Mouse (Mus musculus) left cerebral cortex, postnatal 25 days (tissue): ENCODE results near the gene Mapk11. TPM values are rescaled to one million over a fixed set of nuclear protein-coding genes. Genes with fewer than 3 reads are reported as not detected.

Experiments
- DNase-seq, 2 experiments: peaks; one replicate each; pipeline ENCODE4 v3.0.0; 2022; ENCODE audit warnings: low spot score in 2 of 2, mixed read lengths in 1 of 2
- intact Hi-C: fragments of 180-260 bp; cut with DNase I; formaldehyde crosslinking; loops from one replicate; pipeline ENCODE4 v1.15.1; 2025
- total RNA-seq, 2 experiments: library from RNA; stranded (reverse); gene quantifications; 2 replicates each; pipeline ENCODE4 v1.2.3; 2021

The Mapk11 gene
- 10 to 100 TPM; 47.1 to 51.1 TPM for total RNA-seq

DNA sequence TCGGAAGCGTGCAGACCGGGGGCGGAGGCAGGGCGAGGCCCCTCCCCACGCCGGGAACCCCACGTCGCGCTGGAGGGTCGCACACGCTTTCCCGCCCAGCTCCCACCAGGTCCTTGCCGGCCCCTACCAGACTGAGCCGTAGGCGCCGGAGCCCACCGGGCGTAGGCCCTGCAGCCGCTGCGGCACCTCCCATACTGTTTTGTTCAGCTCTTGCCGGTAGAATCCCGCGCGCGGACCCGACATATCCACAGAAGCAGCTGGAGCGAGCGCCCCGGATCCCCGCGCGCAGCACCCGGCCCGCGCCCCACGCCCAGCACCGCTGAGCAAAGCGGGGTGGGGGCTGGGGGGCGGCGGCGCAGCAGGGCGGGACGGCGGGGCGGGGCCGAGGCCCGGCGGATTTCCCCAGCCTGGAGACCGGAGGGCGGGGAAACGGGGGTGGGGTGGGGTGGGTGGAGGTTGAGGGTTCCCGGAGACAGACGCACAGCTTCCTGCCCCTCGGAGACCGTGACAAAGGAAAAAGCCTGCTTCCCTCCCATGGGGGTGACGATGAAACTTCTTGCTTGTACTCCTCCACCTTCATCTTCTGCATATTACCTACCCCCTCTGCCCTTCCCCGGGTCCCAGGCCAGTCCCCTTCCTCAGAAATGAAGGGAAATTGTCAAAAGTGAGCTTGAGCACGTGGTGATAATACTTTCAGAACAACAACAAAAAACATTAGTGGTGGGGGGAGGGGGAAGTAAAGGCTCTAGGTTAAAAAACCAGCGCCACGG, at the start of gene Mapk11:
Gene Mapk11 (minus strand): TSS at position 358 of the 770 bp plus-strand sequence.
- intact Hi-C loops: no loop called here
- peak in 1 of 2 experiments; percentile 53 for DNase-seq

DNA sequence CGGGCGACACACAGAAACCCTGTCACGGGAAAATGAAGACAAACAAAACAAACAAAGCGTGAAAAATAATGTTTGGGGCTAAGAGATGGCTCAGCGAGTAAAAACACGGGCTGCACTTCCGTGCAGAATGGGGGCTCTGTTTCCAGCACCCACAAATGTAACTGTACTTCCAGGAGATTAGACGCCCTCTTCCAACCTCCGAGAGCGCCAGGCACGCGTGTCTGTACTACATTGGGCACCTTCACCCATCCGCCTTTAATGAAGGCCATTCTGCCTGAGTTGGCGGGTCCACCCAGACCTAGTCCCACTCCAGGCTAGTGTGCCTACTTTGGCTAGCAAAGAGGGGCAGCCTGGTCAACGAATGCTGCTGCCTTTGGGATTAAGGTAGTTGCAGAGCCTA, 47.6 kb upstream of the Mapk11 start:
- intact Hi-C loops: loop anchor here (2.0 to 5.0 kb wide), 2 partner anchors 14 to 40 kb away; partner anchors contain the start of gene Ppp6r2
- no peak for DNase-seq

DNA sequence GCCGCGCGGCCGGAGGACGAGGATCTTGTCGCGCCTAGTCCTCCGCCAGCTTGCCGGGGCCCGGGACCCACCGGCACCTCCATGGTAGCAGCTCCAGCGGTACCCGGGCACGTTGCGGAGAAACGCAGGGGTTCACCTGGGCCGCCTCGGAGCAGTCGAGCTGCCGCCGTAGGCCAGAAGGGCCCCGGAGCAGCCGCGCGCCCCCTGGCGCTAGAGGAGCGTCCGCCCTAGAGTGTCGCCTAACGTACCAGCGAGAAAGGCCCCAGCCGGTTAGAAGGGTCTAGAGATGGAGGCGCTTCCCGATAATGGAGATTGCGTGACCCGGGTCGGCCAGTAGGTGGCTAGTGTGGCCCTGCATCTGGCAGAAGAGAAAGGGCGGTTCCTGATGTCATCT, 46.9 kb upstream of the Mapk11 start, which contains the start of gene Dennd6b:
Gene Dennd6b (minus strand): TSS at position 184 of the 394 bp plus-strand sequence.
- intact Hi-C loops: loop anchor here (2.0 to 5.0 kb wide), 2 partner anchors 14 to 39 kb away; partner anchors contain the start of gene Ppp6r2
- peak; percentile 96 to 98 for DNase-seq

DNA sequence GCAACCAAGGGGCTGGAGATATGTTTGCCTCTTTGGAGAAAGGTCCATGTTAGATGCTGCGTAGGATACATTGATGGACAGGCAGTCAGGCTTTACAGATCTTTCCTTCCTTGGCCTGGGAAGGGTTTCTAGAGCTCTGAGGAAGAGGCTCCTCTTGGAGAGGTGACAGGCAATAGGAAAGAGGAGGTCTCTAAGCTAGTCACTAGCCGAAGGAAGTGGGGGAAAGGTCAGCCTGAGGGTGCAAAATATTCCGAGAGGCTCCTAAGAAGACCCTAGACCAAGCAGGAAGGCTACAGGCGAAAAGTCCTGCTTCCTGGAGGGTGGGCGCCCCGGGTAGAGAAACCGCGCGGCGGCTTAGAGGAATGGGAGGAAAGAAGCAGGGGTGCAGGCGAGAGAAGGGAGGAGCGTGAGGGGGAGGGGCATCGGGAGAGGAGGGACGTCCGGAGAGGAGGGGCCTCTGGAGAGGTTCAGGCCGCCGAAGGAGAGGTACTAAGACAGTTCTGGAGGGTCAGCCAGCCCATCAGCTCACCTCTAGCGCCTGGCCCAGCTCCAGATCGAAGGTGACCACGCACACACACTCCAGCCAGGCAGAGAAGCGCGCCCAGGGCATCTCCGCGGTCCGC, 46.4 kb upstream of the Mapk11 start:
- DNase-seq: peak; percentile 84 to 91
- intact Hi-C loops: loop anchor here (2.0 to 5.0 kb wide), 2 partner anchors 15 to 38 kb away; partner anchors contain the start of gene Ppp6r2

GRCm38 (mm10) chr15:89195261-89195681, 45.8 kb upstream of the Mapk11 start:
- DNase-seq: no peak
- intact Hi-C loops: loop anchor here (5.0 kb wide), 1 partner anchor 38 kb away; no protein-coding TSS in a partner anchor

- intact Hi-C loops: no loop called here
Measured at GRCm38 (mm10) chr15:89184937-89185227, 35.5 kb upstream of the Mapk11 start.

GRCm38 (mm10) chr15:89184141-89184936, 34.9 kb upstream of the Mapk11 start:
- DNase-seq: peak in 1 of 2 experiments; percentile 29
- intact Hi-C loops: no loop called here

More at GRCm38 (mm10) chr15:89184937-89185227, 35.5 kb upstream of the Mapk11 start:
- DNase-seq: no peak

GRCm38 (mm10) chr15:89182842-89183241, 33.4 kb upstream of the Mapk11 start:
- peak in 1 of 2 experiments; percentile 34 for DNase-seq
- intact Hi-C loops: no loop called here

- peak in 1 of 2 experiments; percentile 28 for DNase-seq
- intact Hi-C loops: no loop called here
Measured at GRCm38 (mm10) chr15:89182328-89182741, 32.9 kb upstream of the Mapk11 start.

DNA sequence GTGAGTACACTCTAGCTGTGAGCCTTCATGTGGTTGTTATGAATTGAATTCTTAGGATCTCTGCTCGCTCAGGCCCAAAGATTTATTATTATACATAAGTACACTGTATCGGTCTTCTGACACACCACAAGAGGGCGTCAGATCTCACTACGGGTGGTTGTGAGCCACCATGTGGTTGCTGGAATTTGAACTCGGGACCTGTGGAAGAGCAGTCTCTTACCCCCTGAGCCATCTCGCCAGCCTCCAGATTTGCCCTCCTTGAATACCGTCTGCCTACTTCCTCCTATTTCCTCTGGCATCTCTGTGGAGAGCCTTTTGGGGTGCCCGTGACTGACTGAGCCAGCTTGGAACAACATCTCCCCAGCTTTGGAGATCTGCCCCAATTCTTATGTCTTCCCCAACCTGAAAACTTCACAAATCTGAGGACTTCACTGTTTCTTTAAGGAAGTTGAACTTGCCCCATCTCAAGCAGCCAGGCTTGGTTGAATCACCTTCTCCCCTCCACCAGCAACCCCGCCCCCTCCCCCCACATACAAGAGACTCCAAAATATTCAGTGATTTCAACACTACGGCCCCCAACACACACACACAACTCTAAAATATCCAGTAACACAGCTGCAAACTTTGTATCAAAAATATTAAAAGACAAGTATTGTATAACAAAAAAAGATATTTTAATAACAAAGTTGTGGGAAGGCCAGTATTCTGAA, 32.3 kb upstream of the Mapk11 start:
- no peak for DNase-seq
- intact Hi-C loops: no loop called here

GRCm38 (mm10) chr15:89180571-89181229, 31.3 kb upstream of the Mapk11 start, which contains the start of gene Plxnb2:
Gene Plxnb2, minus strand, starts transcription at chr15:89180788.
- DNase-seq: peak; percentile 78 to 82
- intact Hi-C loops: no loop called here

GRCm38 (mm10) chr15:89180081-89180541, 30.7 kb upstream of the Mapk11 start:
- DNase-seq: peak; percentile 16 to 49
- intact Hi-C loops: no loop called here

- intact Hi-C loops: no loop called here
- no peak for DNase-seq
Measured at GRCm38 (mm10) chr15:89179630-89179964, 30.2 kb upstream of the Mapk11 start.

DNA sequence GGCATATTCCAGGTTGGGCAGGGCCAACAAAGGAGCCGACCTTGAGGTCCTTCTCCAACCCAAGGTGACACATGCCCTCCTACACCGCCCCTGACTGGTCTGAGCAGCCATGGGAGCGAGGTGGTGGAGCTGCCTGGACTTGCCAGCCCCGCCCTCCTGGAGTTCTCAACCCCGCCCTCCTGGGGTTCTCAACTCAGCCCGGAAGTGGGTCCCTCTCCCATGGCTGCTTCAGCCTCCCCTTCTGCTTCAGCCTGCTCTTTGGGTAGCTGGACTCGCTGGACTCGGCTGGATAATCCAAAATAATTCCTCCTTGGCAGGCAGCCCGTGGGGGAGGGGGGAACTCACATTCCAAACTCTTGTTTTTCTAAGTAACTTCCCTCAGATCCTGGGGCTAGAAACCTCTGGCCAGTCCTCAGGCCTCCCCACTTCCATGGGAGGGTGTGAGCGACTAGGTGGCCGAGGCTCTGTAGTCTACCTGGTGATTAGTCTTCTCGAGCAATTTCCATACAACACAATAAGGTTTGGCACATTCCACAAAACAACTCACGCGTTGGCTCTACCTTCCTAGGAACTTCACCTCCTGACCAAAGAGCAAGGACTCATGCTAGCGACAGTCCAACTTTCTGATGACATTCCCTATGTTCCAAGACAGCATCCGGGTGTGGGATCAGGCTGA, 29.7 kb upstream of the Mapk11 start:
- peak in 1 of 2 experiments; percentile 31 for DNase-seq
- intact Hi-C loops: no loop called here

DNA sequence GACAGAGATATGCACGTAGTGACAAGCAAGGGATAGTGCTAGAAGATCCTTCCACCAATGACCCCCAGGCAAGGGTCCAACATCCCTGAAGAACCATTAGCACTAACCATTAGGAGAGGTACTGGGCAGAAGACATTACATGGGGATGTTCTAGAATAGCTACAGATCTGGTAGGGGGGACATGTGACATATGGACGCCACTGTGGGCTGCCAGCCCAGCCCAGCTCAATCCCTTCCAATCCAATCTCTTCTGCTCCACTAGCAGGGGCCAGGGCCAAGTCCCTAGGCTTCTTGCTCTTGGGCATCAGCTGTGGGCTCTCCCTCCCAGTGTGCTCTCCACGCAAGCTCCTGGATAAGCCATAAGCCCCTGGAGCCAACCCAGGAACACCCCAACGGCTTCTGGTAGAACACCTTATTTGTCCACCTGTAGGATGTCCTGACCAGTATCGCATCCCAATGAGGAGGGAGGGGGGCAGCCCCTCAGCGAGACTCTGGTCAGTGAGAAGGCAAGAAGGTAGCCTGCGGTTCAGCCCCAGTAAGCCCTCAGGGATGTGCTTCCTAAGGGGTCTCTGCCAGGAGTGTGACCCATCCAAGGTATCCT, 28.9 kb upstream of the Mapk11 start:
- DNase-seq: no peak
- intact Hi-C loops: no loop called here

GRCm38 (mm10) chr15:89177576-89178259, 28.3 kb upstream of the Mapk11 start:
- intact Hi-C loops: no loop called here
- DNase-seq: no peak

DNA sequence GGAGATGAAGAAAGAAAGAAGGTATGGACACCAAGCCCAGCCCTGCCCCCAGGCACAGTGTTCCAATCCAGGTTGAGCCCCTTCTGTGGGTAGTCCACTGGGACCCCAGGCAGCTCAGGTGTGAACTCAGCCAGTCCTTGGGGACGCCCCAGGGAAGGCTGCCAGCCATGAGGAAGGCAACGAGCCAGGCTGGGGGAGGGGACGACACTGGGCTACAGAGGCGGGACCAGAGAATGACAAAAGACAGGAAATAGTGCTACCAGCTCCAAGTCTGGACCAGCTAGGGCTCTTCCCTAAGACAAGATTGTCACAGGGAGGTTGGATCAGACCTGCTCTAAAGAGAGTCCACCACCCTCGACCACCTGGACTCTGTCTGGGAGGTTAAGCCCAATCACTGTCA, 27.7 kb upstream of the Mapk11 start:
- DNase-seq: peak in 1 of 2 experiments; percentile 67
- intact Hi-C loops: no loop called here
